Mouse (Mus musculus) heart, postnatal 0 days (tissue): Measurements from ENCODE around the gene Padi2.

ENCODE experiments used
- CTCF ChIP-seq: IDR thresholded peaks from 2 replicates; pipeline ENCODE4 v1.5.1; 2016; ENCODE audit warnings: antibody characterized with exemption, control low read depth, low read depth
- EP300 ChIP-seq: IDR thresholded peaks from 2 replicates; pipeline ENCODE4 v1.6.1; 2016; ENCODE audit warnings: antibody characterized with exemption, low read depth

DNA sequence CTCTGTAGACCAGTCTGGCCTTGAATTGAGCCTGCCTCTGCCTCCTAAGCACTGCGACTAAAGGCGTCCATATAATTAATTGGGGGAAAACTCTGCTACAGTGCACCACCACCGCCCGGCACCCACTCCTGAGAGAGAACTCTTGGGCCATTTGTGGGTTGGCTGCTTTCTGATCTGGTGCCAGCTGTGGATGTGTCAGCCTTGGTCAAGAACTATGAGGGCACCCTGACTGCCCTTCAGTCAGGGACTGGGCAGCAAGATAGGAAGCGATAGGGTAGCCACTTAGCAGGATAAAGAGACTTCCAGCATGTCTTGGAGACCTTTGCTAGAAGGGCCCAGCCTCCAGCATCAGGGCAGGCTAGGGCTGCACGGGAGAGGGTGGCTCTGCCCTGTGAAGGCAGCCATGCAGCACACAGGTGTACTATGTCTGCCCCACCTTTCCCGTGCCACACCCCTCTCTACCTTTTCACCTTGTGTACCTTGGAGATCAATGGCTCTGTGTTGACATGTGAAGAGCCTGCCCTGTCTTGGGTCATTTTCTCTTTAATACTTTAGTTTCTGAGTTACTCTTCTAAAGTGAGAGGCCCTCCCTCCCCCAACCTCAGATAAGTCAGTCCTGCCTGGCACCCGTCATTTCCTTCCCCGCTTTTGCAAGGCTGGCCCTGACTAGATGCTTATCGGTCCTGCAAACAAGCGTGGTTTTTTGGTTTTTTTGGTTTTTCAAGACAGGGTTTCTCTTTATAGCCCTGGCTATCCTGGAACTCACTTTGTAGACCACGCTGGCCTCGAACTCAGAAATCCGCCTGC, 71.9 kb downstream of the Padi2 start:
- TF ChIP-seq CTCF, result no peak
- no peak for TF ChIP-seq EP300
